Mouse (Mus musculus): ENCODE data around the gene Fam69a. TPM values are rescaled to one million over a fixed set of nuclear protein-coding genes. Genes with fewer than 3 reads are reported as not detected.

Fam69a gene
- 98.3 TPM for polyA plus RNA-seq (2014; fragmentation: Illumina TruSeq; extraction: RNeasy Lipid Tissue Mini Kit (QIAGEN cat#74804); ENCODE audit: low read depth, low replicate concordance)

DNA sequence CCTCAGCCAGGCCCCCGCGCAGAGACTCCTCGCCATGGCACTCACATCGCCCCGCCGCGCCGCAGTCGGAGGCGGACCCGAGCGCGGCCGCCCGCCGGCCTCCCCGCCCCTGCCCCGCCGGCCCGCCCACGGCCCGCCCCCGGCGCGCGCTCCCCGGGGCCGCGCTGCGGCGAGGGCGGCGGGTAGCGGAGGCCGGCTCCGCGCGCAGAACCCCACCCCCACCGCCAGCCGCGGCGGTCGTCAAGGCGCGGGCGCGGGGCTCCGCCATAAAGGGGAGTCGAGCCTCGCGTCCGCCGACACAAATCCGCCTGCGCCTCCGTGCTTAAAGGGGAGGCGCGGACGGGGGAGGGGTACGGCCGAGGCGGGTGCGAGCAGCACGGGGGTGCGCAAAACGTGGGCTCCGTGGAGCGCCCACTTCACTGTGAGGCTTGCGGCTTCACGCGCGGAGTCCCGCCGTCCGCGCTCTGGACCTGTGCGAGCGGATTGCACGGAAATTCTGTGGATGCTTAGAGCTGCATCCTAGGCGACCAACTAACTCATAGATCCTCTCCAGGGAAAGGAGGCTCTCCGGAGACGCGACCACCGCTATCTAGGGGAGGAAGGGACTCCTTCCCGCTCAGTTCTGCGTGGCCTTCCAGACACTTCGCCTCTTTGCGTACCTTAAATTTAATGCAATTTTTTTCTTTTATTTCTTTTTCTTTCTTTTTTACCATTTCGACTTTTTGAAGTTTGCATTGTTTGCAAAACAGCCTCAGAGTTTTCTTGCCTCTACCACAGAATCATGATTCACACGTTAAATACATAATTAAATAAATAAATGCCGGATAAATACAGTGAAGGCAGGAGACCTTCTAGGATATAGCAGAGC lies at the start of gene Fam69a:
TSS of gene Fam69a (minus strand) at position 119 of the 868 bp plus-strand sequence.

DNA sequence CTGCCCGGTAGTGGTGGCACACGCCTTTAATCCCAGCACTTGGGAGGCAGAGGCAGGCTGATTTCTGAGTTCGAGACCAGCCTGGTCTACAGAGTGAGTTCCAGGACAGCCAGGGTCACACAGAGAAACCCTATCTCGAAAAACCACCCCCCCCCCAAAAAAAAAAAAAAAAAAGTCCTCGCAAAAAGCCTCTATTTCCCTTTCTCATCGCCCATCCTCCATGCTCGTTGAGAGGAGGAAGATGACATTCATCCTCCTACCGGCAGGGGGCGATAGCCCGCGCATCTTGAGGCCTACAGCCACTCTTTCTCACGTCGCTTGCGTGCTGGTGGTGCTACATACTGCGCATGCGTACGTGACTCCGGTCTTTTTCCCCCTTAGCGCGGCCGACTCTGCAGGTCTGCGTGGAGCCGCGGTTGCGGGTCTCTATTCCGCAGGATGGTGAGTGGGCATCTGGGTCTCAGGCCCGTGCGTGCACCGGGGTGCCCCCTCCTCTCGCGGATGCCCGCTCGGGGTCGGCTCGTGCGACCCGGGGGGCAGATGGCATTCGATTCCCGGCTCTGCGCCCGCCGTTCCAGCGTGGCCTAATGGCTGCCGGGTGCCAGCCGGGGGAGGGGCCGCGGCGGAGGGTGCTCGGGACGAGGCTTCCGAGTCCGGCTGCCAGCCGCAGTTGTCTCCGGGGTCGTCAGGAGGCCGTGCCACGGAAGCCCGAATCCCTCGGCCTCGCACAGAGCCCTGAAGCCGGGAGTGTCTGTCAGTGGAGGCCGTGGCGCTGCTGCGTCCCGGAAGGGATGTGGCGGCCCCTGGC lies 86.5 kb downstream of the Fam69a start, which contains the start of gene Rpl5:
TSS of gene Rpl5 (plus strand) at position 297 of the 808 bp plus-strand sequence.

GRCm38 (mm10) chr5:107874561-107875260 lies 112.2 kb downstream of the Fam69a start, which contains the start of gene Evi5:
Gene Evi5 (minus strand): TSS chr5:107875107.

Other genes starting within 250 kb of the Fam69a start
- gene Ube2d2b, start 157.0 kb downstream of the Fam69a start, polyA plus RNA-seq (2014; fragmentation: Illumina TruSeq; extraction: RNeasy Lipid Tissue Mini Kit (QIAGEN cat#74804); ENCODE audit: low read depth, low replicate concordance): not detected
- gene Evi5, start 112.0 kb downstream of the Fam69a start, polyA plus RNA-seq (2014; fragmentation: Illumina TruSeq; extraction: RNeasy Lipid Tissue Mini Kit (QIAGEN cat#74804); ENCODE audit: low read depth, low replicate concordance): 216 TPM
- gene Rpl5, start 86.6 kb downstream of the Fam69a start, polyA plus RNA-seq (2014; fragmentation: Illumina TruSeq; extraction: RNeasy Lipid Tissue Mini Kit (QIAGEN cat#74804); ENCODE audit: low read depth, low replicate concordance): 425 TPM
- gene Mtf2, start 78.6 kb upstream of the Fam69a start, polyA plus RNA-seq (2014; fragmentation: Illumina TruSeq; extraction: RNeasy Lipid Tissue Mini Kit (QIAGEN cat#74804); ENCODE audit: low read depth, low replicate concordance): 32.3 TPM
- gene Tmed5, start 145.5 kb upstream of the Fam69a start, polyA plus RNA-seq (2014; fragmentation: Illumina TruSeq; extraction: RNeasy Lipid Tissue Mini Kit (QIAGEN cat#74804); ENCODE audit: low read depth, low replicate concordance): 94.9 TPM
- gene Ccdc18, start 145.8 kb upstream of the Fam69a start, polyA plus RNA-seq (2014; fragmentation: Illumina TruSeq; extraction: RNeasy Lipid Tissue Mini Kit (QIAGEN cat#74804); ENCODE audit: low read depth, low replicate concordance): 0.44 TPM